Mouse (Mus musculus): ENCODE results near the gene Slc1a2. TPM values are rescaled to one million over a fixed set of nuclear protein-coding genes. Genes with fewer than 3 reads are reported as not detected.

Gene Slc1a2
- total and polyA plus RNA-seq, 2 experiments from 2014 or later = 0.15 to 0.42 TPM

DNA sequence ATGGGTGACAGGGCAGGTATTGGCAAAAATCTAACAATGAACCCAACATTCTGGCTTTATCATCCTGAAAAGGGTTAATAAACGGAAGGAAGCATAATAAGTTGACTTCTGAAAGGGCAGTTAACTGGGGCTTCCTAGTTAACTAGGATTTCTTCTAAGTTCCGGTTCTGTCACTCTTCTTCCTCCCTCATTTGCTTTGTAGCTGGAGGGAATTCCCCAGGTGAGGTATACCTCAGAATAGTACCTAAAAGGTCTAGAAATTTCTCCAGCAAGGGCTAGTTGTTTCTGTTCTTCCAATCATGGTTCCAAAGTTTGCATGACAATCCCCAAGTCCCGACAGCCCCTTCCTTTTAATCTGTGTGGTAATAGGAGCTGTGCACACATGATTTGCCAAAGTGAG is 89.3 kb downstream of the Slc1a2 start:
- Histone ChIP-seq H3K4me3 (ENCODE audit: low read depth, low read length) (no peak overlapping the region), H3K9ac (replicated peaks; ENCODE audit: low read depth, low read length) (no peak overlapping the region), H3K36me3 (replicated peaks; ENCODE audit: control insufficient read depth, insufficient read depth, low read length) (no peaks in the 10 kb centered on the region), H3K27me3 (ENCODE audit: control insufficient read depth, insufficient read depth, low read length) (no peaks in the 10 kb centered on the region), H3K4me1 (ENCODE audit: control insufficient read depth, insufficient read depth) (peaks cover 12% of the 10 kb centered on the region; the same call in 1 of the 2 replicates), H3K4me2 (ENCODE audit: low read depth, low read length) (no peak overlapping the region), H3K9me3 (replicated peaks; ENCODE audit: control insufficient read depth, low read length) (no peaks in the 10 kb centered on the region), H3K27ac (ENCODE audit: low read depth) (no peak overlapping the region)
- DNase-seq (ENCODE audit: low spot score) = no peak
- WGBS = 84% methylated on average over 3 of the region's 3 CpGs
- ATAC-seq (ENCODE audit: insufficient read depth, low read depth) = no peak
- TF ChIP-seq EP300 (IDR thresholded peaks at IDR 0.05; ENCODE audit: low read depth) (no peak), CTCF (IDR thresholded peaks at IDR 0.05; ENCODE audit: low read depth) (no peak)

GRCm38 (mm10) chr2:102749926-102750325 is 91.5 kb downstream of the Slc1a2 start:
- 52% methylated on average over 2 of the region's 2 CpGs for WGBS
- no peak overlapping the region for H3K4me3 ChIP-seq (ENCODE audit: low read depth, low read length)
- ATAC-seq (ENCODE audit: insufficient read depth, low read depth) = no peak
- no peak for DNase-seq (ENCODE audit: low spot score)
- TF ChIP-seq CTCF (IDR thresholded peaks at IDR 0.05; ENCODE audit: low read depth) = no peak
- TF ChIP-seq EP300 (IDR thresholded peaks at IDR 0.05; ENCODE audit: low read depth) = no peak
- no peaks in the 10 kb centered on the region for H3K36me3 ChIP-seq (replicated peaks; ENCODE audit: control insufficient read depth, insufficient read depth, low read length)
- H3K4me2 ChIP-seq (ENCODE audit: low read depth, low read length) = no peak overlapping the region
- H3K4me1 ChIP-seq (ENCODE audit: control insufficient read depth, insufficient read depth) = peaks cover 6% of the 10 kb centered on the region; the same call in 1 of the 2 replicates
- H3K27ac ChIP-seq (ENCODE audit: low read depth) = no peak overlapping the region
- no peaks in the 10 kb centered on the region for H3K27me3 ChIP-seq (ENCODE audit: control insufficient read depth, insufficient read depth, low read length)
- H3K9me3 ChIP-seq (replicated peaks; ENCODE audit: control insufficient read depth, low read length) = no peaks in the 10 kb centered on the region
- H3K9ac ChIP-seq (replicated peaks; ENCODE audit: low read depth, low read length) = no peak overlapping the region

GRCm38 (mm10) chr2:102751846-102752245 is 93.4 kb downstream of the Slc1a2 start:
- 68% methylated on average over 1 of the region's 1 CpGs for WGBS
- peaks cover 6% of the 10 kb centered on the region; the same call in 1 of the 2 replicates for H3K4me1 ChIP-seq (ENCODE audit: control insufficient read depth, insufficient read depth)
- no peaks in the 10 kb centered on the region for H3K27me3 ChIP-seq (ENCODE audit: control insufficient read depth, insufficient read depth, low read length)
- no peak overlapping the region for H3K27ac ChIP-seq (ENCODE audit: low read depth)
- TF ChIP-seq CTCF (IDR thresholded peaks at IDR 0.05; ENCODE audit: low read depth) (no peak), EP300 (IDR thresholded peaks at IDR 0.05; ENCODE audit: low read depth) (no peak)
- ATAC-seq (ENCODE audit: insufficient read depth, low read depth) = no peak
- H3K9ac ChIP-seq (replicated peaks; ENCODE audit: low read depth, low read length) = no peak overlapping the region
- H3K4me2 ChIP-seq (ENCODE audit: low read depth, low read length) = no peak overlapping the region
- H3K4me3 ChIP-seq (ENCODE audit: low read depth, low read length) = no peak overlapping the region
- DNase-seq (ENCODE audit: low spot score) = no peak
- H3K9me3 ChIP-seq (replicated peaks; ENCODE audit: control insufficient read depth, low read length) = no peaks in the 10 kb centered on the region
- H3K36me3 ChIP-seq (replicated peaks; ENCODE audit: control insufficient read depth, insufficient read depth, low read length) = no peaks in the 10 kb centered on the region

DNA sequence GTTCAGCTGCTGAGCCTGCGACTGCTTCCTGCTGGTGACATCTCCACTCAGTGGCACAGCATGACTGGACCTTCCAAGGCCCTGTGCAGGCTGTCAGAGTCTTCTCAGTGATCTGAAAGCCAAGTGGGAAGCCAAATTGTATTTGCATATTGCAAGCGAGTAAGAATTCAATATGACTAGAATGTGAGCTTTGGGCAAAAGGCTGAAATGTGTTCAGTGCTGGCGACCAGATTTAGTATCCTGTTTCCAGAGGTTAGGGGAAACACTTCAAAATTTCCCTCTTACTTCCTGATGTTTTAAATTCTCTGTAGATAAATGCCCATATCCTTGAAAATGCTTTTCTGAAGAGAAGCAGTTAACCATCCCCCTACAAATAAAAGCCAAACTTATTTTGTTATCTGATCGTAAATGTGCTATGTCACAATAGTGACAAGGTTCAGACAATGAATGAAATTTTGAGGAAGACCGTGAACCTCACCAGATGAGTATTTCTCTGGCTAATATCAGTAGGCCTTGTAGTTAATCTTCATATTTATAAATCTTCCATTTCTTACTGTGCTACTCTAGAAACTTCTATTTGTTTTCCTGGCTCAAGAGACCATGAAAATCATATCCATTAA is 98.9 kb downstream of the Slc1a2 start:
- H3K27ac ChIP-seq (ENCODE audit: low read depth) = no peak overlapping the region
- H3K4me2 ChIP-seq (ENCODE audit: low read depth, low read length) = no peak overlapping the region
- H3K4me3 ChIP-seq (ENCODE audit: low read depth, low read length) = no peak overlapping the region
- no peaks in the 10 kb centered on the region for H3K9me3 ChIP-seq (replicated peaks; ENCODE audit: control insufficient read depth, low read length)
- no peaks in the 10 kb centered on the region for H3K36me3 ChIP-seq (replicated peaks; ENCODE audit: control insufficient read depth, insufficient read depth, low read length)
- TF ChIP-seq EP300 (IDR thresholded peaks at IDR 0.05; ENCODE audit: low read depth) = no peak
- no peak for TF ChIP-seq CTCF (IDR thresholded peaks at IDR 0.05; ENCODE audit: low read depth)
- H3K9ac ChIP-seq (replicated peaks; ENCODE audit: low read depth, low read length) = no peak overlapping the region
- no peak for DNase-seq (ENCODE audit: low spot score)
- no peak for ATAC-seq (ENCODE audit: insufficient read depth, low read depth)
- no peaks in the 10 kb centered on the region for H3K4me1 ChIP-seq (ENCODE audit: control insufficient read depth, insufficient read depth)
- no peaks in the 10 kb centered on the region for H3K27me3 ChIP-seq (ENCODE audit: control insufficient read depth, insufficient read depth, low read length)
- WGBS = 80% methylated on average over 5 of the region's 5 CpGs

- ATAC-seq (ENCODE audit: insufficient read depth, low read depth) (no peak), DNase-seq (ENCODE audit: low spot score) (no peak)
- Histone ChIP-seq H3K4me3 (ENCODE audit: low read depth, low read length) (no peak overlapping the region), H3K36me3 (replicated peaks; ENCODE audit: control insufficient read depth, insufficient read depth, low read length) (no peaks in the 10 kb centered on the region), H3K27ac (ENCODE audit: low read depth) (no peak overlapping the region), H3K27me3 (ENCODE audit: control insufficient read depth, insufficient read depth, low read length) (no peaks in the 10 kb centered on the region), H3K9ac (replicated peaks; ENCODE audit: low read depth, low read length) (no peak overlapping the region), H3K9me3 (replicated peaks; ENCODE audit: control insufficient read depth, low read length) (no peaks in the 10 kb centered on the region), H3K4me1 (ENCODE audit: control insufficient read depth, insufficient read depth) (no peaks in the 10 kb centered on the region), H3K4me2 (ENCODE audit: low read depth, low read length) (no peak overlapping the region)
- TF ChIP-seq EP300 (IDR thresholded peaks at IDR 0.05; ENCODE audit: low read depth) (no peak), CTCF (IDR thresholded peaks at IDR 0.05; ENCODE audit: low read depth) (no peak)
- 96% methylated on average over 5 of the region's 5 CpGs for WGBS
Observed at GRCm38 (mm10) chr2:102759479-102759878, 101.0 kb downstream of the Slc1a2 start.
